Mouse (Mus musculus) limb, embryonic 11.5 days (tissue): ENCODE results near the gene Apon. TPM values are rescaled to one million over a fixed set of nuclear protein-coding genes. Genes with fewer than 3 reads are reported as not detected.

Source experiments
- ATAC-seq: fragments of 200-750 bp; cut with Nextera tagmentation; 2 replicates; pipeline ENCODE4 v1.8.0; 2017; ENCODE audit warnings: low read depth; ENCODE audit not compliant: insufficient number of reproducible peaks, low FRiP score, low TSS enrichment
- DNase-seq: peaks from one replicate; pipeline ENCODE4 v3.0.0-alpha.2; 2015; ENCODE audit warnings: low spot score
- H3K27ac ChIP-seq: fragments of 300-500 bp; sonication (generic); replicated peaks from 2 replicates; pipeline ENCODE4 v1.5.1; 2014; ENCODE audit warnings: low read depth, mild to moderate bottlenecking, low read length
- H3K27me3 ChIP-seq: fragments of 300-500 bp; sonication (generic); 2 replicates; pipeline ENCODE4 v1.6.1; 2014; ENCODE audit warnings: mild to moderate bottlenecking, low read length, mixed read lengths; ENCODE audit not compliant: control insufficient read depth, insufficient read depth
- H3K36me3 ChIP-seq: fragments of 300-500 bp; sonication (generic); 2 replicates; pipeline ENCODE4 v1.6.1; 2014; ENCODE audit warnings: mild to moderate bottlenecking, low read length, moderate library complexity, mixed read lengths; ENCODE audit not compliant: control insufficient read depth, insufficient read depth
- H3K4me1 ChIP-seq: fragments of 300-500 bp; sonication (generic); 2 replicates; pipeline ENCODE4 v1.6.1; 2014; ENCODE audit warnings: low read length, mixed read lengths; ENCODE audit not compliant: control insufficient read depth, insufficient read depth
- H3K4me2 ChIP-seq: fragments of 300-500 bp; sonication (generic); 2 replicates; pipeline ENCODE4 v1.6.1; 2014; ENCODE audit warnings: low read depth, mild to moderate bottlenecking, moderate library complexity; ENCODE audit not compliant: severe bottlenecking
- H3K4me3 ChIP-seq: fragments of 300-500 bp; sonication (generic); 2 replicates; pipeline ENCODE4 v1.5.1; 2014; ENCODE audit warnings: low read depth, low read length
- H3K9ac ChIP-seq: fragments of 300-500 bp; sonication (generic); 2 replicates; pipeline ENCODE4 v1.6.1; 2014; ENCODE audit warnings: mild to moderate bottlenecking, low read length
- H3K9me3 ChIP-seq: fragments of 300-500 bp; sonication (generic); 2 replicates; pipeline ENCODE4 v1.6.1; 2016; ENCODE audit warnings: low read length; ENCODE audit not compliant: control insufficient read depth
- WGBS: fragments of 180-500 bp; shearing (Covaris S2); extraction: QIAGEN DNeasy Blood & Tissue Kit; methylation state at CpG from one replicate; pipeline ENCODE4 v1.1.7; 2014; 5-methylcytosine and 5-hydroxymethylcytosine counted together
- polyA plus RNA-seq: library from polyadenylated mRNA; unstranded; fragments of >200 nt; fragmentation: Nextera tagmentation; extraction: Ambion mirVana; gene quantifications from 2 replicates; pipeline ENCODE4 v1.2.1, GENCODE M21; 2014

Gene Apon
- polyA plus RNA-seq, 1 experiment from 2014 or later: 0.52 TPM

GRCm38 (mm10) chr10:128240131-128240530, 13.8 kb upstream of the Apon start:
- Histone ChIP-seq H3K4me1 (peaks cover 6% of the 10 kb centered on the region; the same call in 1 of the 2 replicates), H3K4me3 (no peak overlapping the region), H3K36me3 (peaks cover 37% of the 10 kb centered on the region), H3K9me3 (no peaks in the 10 kb centered on the region), H3K4me2 (no peak overlapping the region), H3K9ac (no peak overlapping the region), H3K27me3 (no peaks in the 10 kb centered on the region), H3K27ac (no peak overlapping the region)
- ATAC-seq: no peak
- WGBS: 91% methylated on average over 18 of the region's 18 CpGs
- DNase-seq: no peak

- Histone ChIP-seq H3K27ac (no peak overlapping the region), H3K36me3 (peaks cover 53% of the 10 kb centered on the region), H3K4me3 (no peak overlapping the region), H3K27me3 (no peaks in the 10 kb centered on the region), H3K4me1 (no peaks in the 10 kb centered on the region), H3K9me3 (no peaks in the 10 kb centered on the region), H3K9ac (no peak overlapping the region), H3K4me2 (no peak overlapping the region)
- no peak for DNase-seq
- no peak for ATAC-seq
- 97% methylated on average over 8 of the region's 8 CpGs for WGBS
These were observed 10.6 kb upstream of the Apon start for GRCm38 (mm10) chr10:128243252-128243651.

- no peak overlapping the region for H3K27ac ChIP-seq
- H3K4me2 ChIP-seq: no peak overlapping the region
- H3K36me3 ChIP-seq: peaks cover 57% of the 10 kb centered on the region
- H3K9ac ChIP-seq: no peak overlapping the region
- no peaks in the 10 kb centered on the region for H3K4me1 ChIP-seq
- H3K4me3 ChIP-seq: no peak overlapping the region
- H3K27me3 ChIP-seq: no peaks in the 10 kb centered on the region
- 93% methylated on average over 15 of the region's 15 CpGs for WGBS
- ATAC-seq (no peak), DNase-seq (no peak)
- no peaks in the 10 kb centered on the region for H3K9me3 ChIP-seq
These were observed 9.8 kb upstream of the Apon start for GRCm38 (mm10) chr10:128244121-128244520.

- H3K4me3 ChIP-seq: no peak overlapping the region
- 87% methylated on average over 17 of the region's 17 CpGs for WGBS
- no peaks in the 10 kb centered on the region for H3K27me3 ChIP-seq
- H3K36me3 ChIP-seq: peaks cover 65% of the 10 kb centered on the region
- ATAC-seq (no peak), DNase-seq (no peak)
- no peak overlapping the region for H3K4me2 ChIP-seq
- H3K9ac ChIP-seq: no peak overlapping the region
- H3K27ac ChIP-seq: no peak overlapping the region
- no peaks in the 10 kb centered on the region for H3K9me3 ChIP-seq
- no peaks in the 10 kb centered on the region for H3K4me1 ChIP-seq
These were observed 6.7 kb upstream of the Apon start for GRCm38 (mm10) chr10:128247020-128247732.

GRCm38 (mm10) chr10:128250565-128250964, 3.3 kb upstream of the Apon start:
- WGBS: 98% methylated on average over 12 of the region's 13 CpGs
- Histone ChIP-seq H3K9me3 (no peaks in the 10 kb centered on the region), H3K27ac (no peak overlapping the region), H3K4me3 (no peak overlapping the region), H3K4me1 (no peaks in the 10 kb centered on the region), H3K36me3 (peaks cover 51% of the 10 kb centered on the region), H3K9ac (no peak overlapping the region), H3K27me3 (no peaks in the 10 kb centered on the region), H3K4me2 (no peak overlapping the region)
- DNase-seq: no peak
- ATAC-seq: no peak

GRCm38 (mm10) chr10:128255925-128256324, 2.0 kb downstream of the Apon start:
- ATAC-seq: no peak
- Histone ChIP-seq H3K36me3 (peaks cover 14% of the 10 kb centered on the region), H3K9me3 (no peaks in the 10 kb centered on the region), H3K4me1 (no peaks in the 10 kb centered on the region), H3K4me2 (no peak overlapping the region), H3K27ac (no peak overlapping the region), H3K4me3 (no peak overlapping the region), H3K27me3 (no peaks in the 10 kb centered on the region), H3K9ac (no peak overlapping the region)
- DNase-seq: no peak
- WGBS: 92% methylated on average over 8 of the region's 8 CpGs

GRCm38 (mm10) chr10:128256328-128256727, 2.4 kb downstream of the Apon start:
- Histone ChIP-seq H3K4me1 (no peaks in the 10 kb centered on the region), H3K4me3 (no peak overlapping the region), H3K27me3 (no peaks in the 10 kb centered on the region), H3K9me3 (no peaks in the 10 kb centered on the region), H3K36me3 (peaks cover 11% of the 10 kb centered on the region), H3K9ac (no peak overlapping the region), H3K4me2 (no peak overlapping the region), H3K27ac (no peak overlapping the region)
- ATAC-seq (no peak), DNase-seq (no peak)
- WGBS: 81% methylated on average over 8 of the region's 8 CpGs

- no peak overlapping the region for H3K27ac ChIP-seq
These were observed 5.1 kb downstream of the Apon start for GRCm38 (mm10) chr10:128258953-128259352.

GRCm38 (mm10) chr10:128259946-128260345, 6.0 kb downstream of the Apon start:
- H3K4me2 ChIP-seq: no peak overlapping the region
- H3K27me3 ChIP-seq: no peaks in the 10 kb centered on the region
- H3K9me3 ChIP-seq: no peaks in the 10 kb centered on the region
- H3K4me3 ChIP-seq: no peak overlapping the region
- DNase-seq (no peak), ATAC-seq (no peak)
- H3K27ac ChIP-seq: no peak overlapping the region
- 92% methylated on average over 5 of the region's 5 CpGs for WGBS
- no peak overlapping the region for H3K9ac ChIP-seq
- H3K36me3 ChIP-seq: no peaks in the 10 kb centered on the region
- no peaks in the 10 kb centered on the region for H3K4me1 ChIP-seq

More at GRCm38 (mm10) chr10:128258953-128259352, 5.1 kb downstream of the Apon start:
- DNase-seq (no peak), ATAC-seq (no peak)
- Histone ChIP-seq H3K36me3 (no peaks in the 10 kb centered on the region), H3K4me1 (no peaks in the 10 kb centered on the region), H3K4me3 (no peak overlapping the region), H3K9me3 (no peaks in the 10 kb centered on the region), H3K9ac (no peak overlapping the region), H3K4me2 (no peak overlapping the region), H3K27me3 (no peaks in the 10 kb centered on the region)
- 95% methylated on average over 4 of the region's 4 CpGs for WGBS
